Mouse (Mus musculus): ENCODE data around the gene Gm29427.

Gm29427 gene

GRCm38 (mm10) chr1:130715561-130716217 lies at the start of gene Gm29427:
TSS of gene Gm29427 (minus strand) at chr1:130715799.
- peak; percentile 98 for DNase-seq (ENCODE audit: low read depth, low spot score)

- no peak for DNase-seq (ENCODE audit: low read depth, low spot score)
These were observed 48.4 kb upstream of the Gm29427 start for GRCm38 (mm10) chr1:130764027-130764461.

GRCm38 (mm10) chr1:130762045-130762760 lies 46.6 kb upstream of the Gm29427 start:
- DNase-seq (ENCODE audit: low read depth, low spot score), result no peak

GRCm38 (mm10) chr1:130761597-130761996 lies 46.0 kb upstream of the Gm29427 start:
- DNase-seq (ENCODE audit: low read depth, low spot score), result no peak

- DNase-seq (ENCODE audit: low read depth, low spot score), result no peak
These were observed 44.1 kb upstream of the Gm29427 start for GRCm38 (mm10) chr1:130759689-130760088.

- no peak for DNase-seq (ENCODE audit: low read depth, low spot score)
These were observed 31.2 kb upstream of the Gm29427 start for GRCm38 (mm10) chr1:130746819-130747218.

GRCm38 (mm10) chr1:130745591-130745990 lies 30.0 kb upstream of the Gm29427 start:
- DNase-seq (ENCODE audit: low read depth, low spot score), result no peak

GRCm38 (mm10) chr1:130744961-130745360 lies 29.4 kb upstream of the Gm29427 start:
- DNase-seq (ENCODE audit: low read depth, low spot score), result no peak

GRCm38 (mm10) chr1:130744217-130744616 lies 28.6 kb upstream of the Gm29427 start:
- DNase-seq (ENCODE audit: low read depth, low spot score), result no peak

GRCm38 (mm10) chr1:130743775-130744174 lies 28.2 kb upstream of the Gm29427 start:
- peak; percentile 49 for DNase-seq (ENCODE audit: low read depth, low spot score)

GRCm38 (mm10) chr1:130742201-130742600 lies 26.6 kb upstream of the Gm29427 start:
- DNase-seq (ENCODE audit: low read depth, low spot score), result no peak

GRCm38 (mm10) chr1:130740781-130741720 lies 25.5 kb upstream of the Gm29427 start:
- no peak for DNase-seq (ENCODE audit: low read depth, low spot score)

- no peak for DNase-seq (ENCODE audit: low read depth, low spot score)
These were observed 24.6 kb upstream of the Gm29427 start for GRCm38 (mm10) chr1:130740227-130740648.

- no peak for DNase-seq (ENCODE audit: low read depth, low spot score)
These were observed 24.0 kb upstream of the Gm29427 start for GRCm38 (mm10) chr1:130739636-130740035.

- DNase-seq (ENCODE audit: low read depth, low spot score), result no peak
These were observed 23.0 kb upstream of the Gm29427 start for GRCm38 (mm10) chr1:130738551-130739106.

- no peak for DNase-seq (ENCODE audit: low read depth, low spot score)
These were observed 22.3 kb upstream of the Gm29427 start for GRCm38 (mm10) chr1:130737916-130738315.

- no peak for DNase-seq (ENCODE audit: low read depth, low spot score)
These were observed 21.8 kb upstream of the Gm29427 start for GRCm38 (mm10) chr1:130737411-130737881.

GRCm38 (mm10) chr1:130734852-130735251 lies 19.3 kb upstream of the Gm29427 start:
- no peak for DNase-seq (ENCODE audit: low read depth, low spot score)

GRCm38 (mm10) chr1:130734452-130734851 lies 18.9 kb upstream of the Gm29427 start:
- no peak for DNase-seq (ENCODE audit: low read depth, low spot score)

GRCm38 (mm10) chr1:130733671-130734070 lies 18.1 kb upstream of the Gm29427 start:
- DNase-seq (ENCODE audit: low read depth, low spot score), result no peak

Data from CD4-positive, CD25-positive, alpha-beta regulatory T cell, adult 2 months (primary cell).